Mouse (Mus musculus) 3134 (cell line): Measurements from ENCODE around the gene Rab3gap2.
A peak's percentile ranks its signal among the peaks of the same experiment; 100 is the strongest.

Source experiments
- DNase-seq: peaks from one replicate; pipeline ENCODE4 v3.0.0-alpha.2; 2011; ENCODE audit warnings: low spot score; ENCODE audit not compliant: insufficient read length; ENCODE audit errors: extremely low read depth

The Rab3gap2 gene

GRCm38 (mm10) chr1:185217966-185218365 is 14.0 kb downstream of the Rab3gap2 start:
- no peak for DNase-seq

- no peak for DNase-seq
These were observed 23.0 kb downstream of the Rab3gap2 start for GRCm38 (mm10) chr1:185226889-185227288.

- DNase-seq, result no peak
These were observed 23.8 kb downstream of the Rab3gap2 start for GRCm38 (mm10) chr1:185227766-185228165.

- DNase-seq, result peak; percentile 65
These were observed 25.7 kb downstream of the Rab3gap2 start for GRCm38 (mm10) chr1:185229406-185230201.

GRCm38 (mm10) chr1:185235837-185236236 is 31.9 kb downstream of the Rab3gap2 start:
- no peak for DNase-seq

- no peak for DNase-seq
These were observed 32.6 kb downstream of the Rab3gap2 start for GRCm38 (mm10) chr1:185236530-185236929.

- no peak for DNase-seq
These were observed 39.1 kb downstream of the Rab3gap2 start for GRCm38 (mm10) chr1:185243013-185243412.

- no peak for DNase-seq
These were observed 41.5 kb downstream of the Rab3gap2 start for GRCm38 (mm10) chr1:185245456-185245855.

GRCm38 (mm10) chr1:185247429-185248085 is 43.6 kb downstream of the Rab3gap2 start:
- DNase-seq, result no peak

- no peak for DNase-seq
These were observed 44.8 kb downstream of the Rab3gap2 start for GRCm38 (mm10) chr1:185248728-185249127.

GRCm38 (mm10) chr1:185252351-185252750 is 48.4 kb downstream of the Rab3gap2 start:
- DNase-seq, result no peak

- no peak for DNase-seq
These were observed 49.4 kb downstream of the Rab3gap2 start for GRCm38 (mm10) chr1:185253140-185253892.

GRCm38 (mm10) chr1:185255336-185255735 is 51.4 kb downstream of the Rab3gap2 start:
- no peak for DNase-seq

- no peak for DNase-seq
These were observed 52.8 kb downstream of the Rab3gap2 start for GRCm38 (mm10) chr1:185256753-185257152.

- DNase-seq, result no peak
These were observed 58.6 kb downstream of the Rab3gap2 start for GRCm38 (mm10) chr1:185262565-185262964.

- no peak for DNase-seq
These were observed 64.8 kb downstream of the Rab3gap2 start for GRCm38 (mm10) chr1:185268675-185269074.

- DNase-seq, result no peak
These were observed 66.6 kb downstream of the Rab3gap2 start for GRCm38 (mm10) chr1:185270403-185271097.

- no peak for DNase-seq
These were observed 67.5 kb downstream of the Rab3gap2 start for GRCm38 (mm10) chr1:185271373-185271772.

- no peak for DNase-seq
These were observed 71.1 kb downstream of the Rab3gap2 start for GRCm38 (mm10) chr1:185274819-185275545.

- no peak for DNase-seq
These were observed 72.1 kb downstream of the Rab3gap2 start for GRCm38 (mm10) chr1:185275976-185276375.
